Mouse (Mus musculus): ENCODE measurements at regions not wholly inside any gene's neighbourhood (a gene's known extent, or its start where the extent isn't known, plus 50 kb on each side); places are given as distances from the start of the nearest gene placed in this dataset.

DNA sequence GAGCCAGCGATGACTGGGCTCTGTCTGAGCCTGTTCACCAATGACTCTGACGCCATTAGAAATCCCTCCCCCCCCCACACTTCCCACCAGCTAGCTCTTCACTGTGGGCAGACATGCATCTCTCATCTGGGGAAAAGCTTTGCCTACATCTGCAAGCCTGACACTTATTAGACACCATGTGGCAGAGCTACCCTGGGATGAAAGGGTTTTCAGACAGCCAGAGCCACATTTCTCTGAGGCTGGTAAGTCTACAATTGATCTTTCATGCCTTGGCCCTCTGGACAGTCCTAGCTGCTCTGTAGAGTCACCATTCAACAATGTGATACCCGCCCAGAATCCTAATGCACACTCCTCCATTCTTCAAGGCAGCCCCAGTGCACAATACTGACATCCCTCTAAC lies 72.8 kb upstream of the Rgma start:
- H3K9ac ChIP-seq (replicated peaks; ENCODE audit: low read depth) = no peak overlapping the region
- H3K4me3 ChIP-seq (ENCODE audit: low read depth, low read length) = no peak overlapping the region
- no peaks in the 10 kb centered on the region for H3K36me3 ChIP-seq (ENCODE audit: insufficient read depth, low read length)
- WGBS = 70% methylated on average over 3 of the region's 3 CpGs
- H3K9me3 ChIP-seq (ENCODE audit: low read length) = no peaks in the 10 kb centered on the region
- ATAC-seq = no peak
- H3K4me2 ChIP-seq (replicated peaks; ENCODE audit: low read depth, low read length) = no peak overlapping the region
- TF ChIP-seq EP300 (IDR thresholded peaks at IDR 0.05) (no peak), CTCF (IDR thresholded peaks at IDR 0.05) (no peak)
- no peak overlapping the region for H3K27ac ChIP-seq (ENCODE audit: low read length)
- no peaks in the 10 kb centered on the region for H3K4me1 ChIP-seq (ENCODE audit: insufficient read depth, low read depth, low read length)
- DNase-seq (ENCODE audit: low spot score) = no peak
- no peaks in the 10 kb centered on the region for H3K27me3 ChIP-seq (replicated peaks; ENCODE audit: insufficient read depth, low read length)

DNA sequence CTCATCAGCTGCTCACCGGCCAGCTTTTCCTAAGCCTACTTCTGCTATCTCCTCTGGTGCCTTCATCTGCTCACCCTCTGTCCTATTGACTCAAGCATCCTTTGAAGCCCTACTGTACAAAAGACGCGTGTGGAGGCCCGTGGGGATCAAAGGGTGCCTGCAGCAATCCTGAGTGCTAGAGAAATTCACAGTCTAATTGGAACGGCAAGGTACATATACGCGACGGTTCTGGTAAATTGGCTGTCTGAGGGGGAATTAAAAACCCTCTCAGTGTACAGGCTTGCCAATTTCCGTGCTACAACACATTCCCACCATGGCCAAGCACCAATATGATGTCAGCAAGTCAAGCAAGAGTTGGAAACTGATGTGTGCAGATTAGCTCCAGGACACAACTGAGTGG lies 71.5 kb upstream of the Rgma start:
- no peak for DNase-seq (ENCODE audit: low spot score)

GRCm38 (mm10) chr7:73304799-73305198 lies 70.5 kb upstream of the Rgma start:
- ATAC-seq (no peak), DNase-seq (ENCODE audit: low spot score) (no peak)
- TF ChIP-seq CTCF (IDR thresholded peaks at IDR 0.05) (no peak), EP300 (IDR thresholded peaks at IDR 0.05) (no peak)
- no peaks in the 10 kb centered on the region for H3K9me3 ChIP-seq (ENCODE audit: low read length)
- WGBS = 43% methylated on average over 9 of the region's 9 CpGs
- H3K4me2 ChIP-seq (replicated peaks; ENCODE audit: low read depth, low read length) = no peak overlapping the region
- H3K4me3 ChIP-seq (ENCODE audit: low read depth, low read length) = no peak overlapping the region
- H3K27me3 ChIP-seq (replicated peaks; ENCODE audit: insufficient read depth, low read length) = no peaks in the 10 kb centered on the region
- H3K9ac ChIP-seq (replicated peaks; ENCODE audit: low read depth) = no peak overlapping the region
- no peak overlapping the region for H3K27ac ChIP-seq (ENCODE audit: low read length)
- H3K4me1 ChIP-seq (ENCODE audit: insufficient read depth, low read depth, low read length) = no peaks in the 10 kb centered on the region
- H3K36me3 ChIP-seq (ENCODE audit: insufficient read depth, low read length) = no peaks in the 10 kb centered on the region

More for the DNA sequence above, 71.5 kb upstream of the Rgma start:
- Histone ChIP-seq H3K27me3 (replicated peaks; ENCODE audit: insufficient read depth, low read length) (no peaks in the 10 kb centered on the region), H3K36me3 (ENCODE audit: insufficient read depth, low read length) (no peaks in the 10 kb centered on the region), H3K4me1 (ENCODE audit: insufficient read depth, low read depth, low read length) (no peaks in the 10 kb centered on the region), H3K27ac (ENCODE audit: low read length) (no peak overlapping the region), H3K9me3 (ENCODE audit: low read length) (no peaks in the 10 kb centered on the region), H3K4me3 (ENCODE audit: low read depth, low read length) (no peak overlapping the region), H3K4me2 (replicated peaks; ENCODE audit: low read depth, low read length) (no peak overlapping the region), H3K9ac (replicated peaks; ENCODE audit: low read depth) (no peak overlapping the region)
- 50% methylated on average over 9 of the region's 9 CpGs for WGBS
- no peak for ATAC-seq
- no peak for TF ChIP-seq EP300 (IDR thresholded peaks at IDR 0.05)

DNA sequence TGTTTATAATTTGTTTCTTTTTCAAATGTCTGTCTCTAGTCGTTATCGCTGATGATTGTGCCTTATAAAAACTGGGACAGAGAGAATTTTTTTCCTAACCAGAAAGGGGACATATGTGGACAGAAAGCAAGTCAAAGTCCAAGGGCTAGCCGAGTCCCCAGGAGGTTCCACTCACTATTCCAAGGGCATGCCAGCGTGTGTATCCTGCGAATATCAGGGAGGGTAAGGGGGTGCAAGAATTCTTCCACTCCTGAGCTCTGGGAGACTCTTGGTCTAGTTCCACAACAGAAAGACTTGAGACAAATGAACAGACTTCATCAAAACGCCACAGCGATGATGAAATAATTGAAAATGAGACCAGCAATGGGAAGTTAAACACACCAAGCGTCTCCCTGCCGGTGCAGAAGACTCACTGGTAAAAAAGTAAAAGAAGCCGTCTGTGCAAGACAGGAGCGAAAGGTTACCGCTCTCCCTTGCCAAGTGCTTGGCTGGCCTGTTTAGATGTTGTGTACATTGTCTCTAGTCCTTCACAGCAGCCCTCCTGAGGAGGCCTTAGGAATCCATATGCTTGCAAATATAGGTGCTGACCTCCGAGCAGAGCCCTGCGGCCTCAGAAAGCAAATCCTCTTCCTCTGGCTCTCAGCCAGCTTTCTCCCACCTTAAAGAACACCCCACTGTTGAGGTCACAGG lies 69.9 kb upstream of the Rgma start:
- TF ChIP-seq CTCF (IDR thresholded peaks at IDR 0.05) = no peak
- TF ChIP-seq EP300 (IDR thresholded peaks at IDR 0.05) = no peak
- Histone ChIP-seq H3K9ac (replicated peaks; ENCODE audit: low read depth) (no peak overlapping the region), H3K4me3 (ENCODE audit: low read depth, low read length) (no peak overlapping the region), H3K36me3 (ENCODE audit: insufficient read depth, low read length) (no peaks in the 10 kb centered on the region), H3K27me3 (replicated peaks; ENCODE audit: insufficient read depth, low read length) (no peaks in the 10 kb centered on the region), H3K4me1 (ENCODE audit: insufficient read depth, low read depth, low read length) (no peaks in the 10 kb centered on the region), H3K4me2 (replicated peaks; ENCODE audit: low read depth, low read length) (0 out of 2 replicates have a peak overlapping the region, but pooled peaks have one; percentile 8), H3K9me3 (ENCODE audit: low read length) (no peaks in the 10 kb centered on the region), H3K27ac (ENCODE audit: low read length) (no peak overlapping the region)
- WGBS = 20% methylated on average over 14 of the region's 14 CpGs
- ATAC-seq = no peak
- peak; percentile 7 for DNase-seq (ENCODE audit: low spot score)

DNA sequence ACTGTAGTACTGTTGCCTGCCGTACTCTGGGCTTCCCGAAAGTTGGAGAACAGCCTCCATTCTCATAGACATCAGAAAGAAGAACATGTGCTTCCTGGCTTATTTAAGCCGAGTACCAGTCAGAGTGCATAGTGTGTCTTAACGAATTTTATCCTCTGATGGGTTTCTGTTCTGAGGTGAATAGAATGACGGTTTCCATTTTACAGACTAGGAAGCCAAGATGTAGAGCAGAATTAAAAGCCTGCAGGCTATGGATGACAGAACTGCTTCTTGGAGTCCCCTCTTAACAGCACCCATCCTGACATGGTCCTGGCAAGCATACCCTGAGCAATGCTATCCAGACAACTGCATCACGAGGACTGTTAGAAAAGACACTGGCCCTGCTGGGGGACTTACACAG lies 69.0 kb upstream of the Rgma start:
- 70% methylated on average over 6 of the region's 6 CpGs for WGBS
- Histone ChIP-seq H3K4me2 (replicated peaks; ENCODE audit: low read depth, low read length) (no peak overlapping the region), H3K9ac (replicated peaks; ENCODE audit: low read depth) (no peak overlapping the region), H3K4me1 (ENCODE audit: insufficient read depth, low read depth, low read length) (no peaks in the 10 kb centered on the region), H3K36me3 (ENCODE audit: insufficient read depth, low read length) (no peaks in the 10 kb centered on the region), H3K27me3 (replicated peaks; ENCODE audit: insufficient read depth, low read length) (no peaks in the 10 kb centered on the region), H3K27ac (ENCODE audit: low read length) (no peak overlapping the region), H3K9me3 (ENCODE audit: low read length) (no peaks in the 10 kb centered on the region), H3K4me3 (ENCODE audit: low read depth, low read length) (no peak overlapping the region)
- ATAC-seq (no peak), DNase-seq (ENCODE audit: low spot score) (no peak)
- TF ChIP-seq EP300 (IDR thresholded peaks at IDR 0.05) (no peak), CTCF (IDR thresholded peaks at IDR 0.05) (no peak)

DNA sequence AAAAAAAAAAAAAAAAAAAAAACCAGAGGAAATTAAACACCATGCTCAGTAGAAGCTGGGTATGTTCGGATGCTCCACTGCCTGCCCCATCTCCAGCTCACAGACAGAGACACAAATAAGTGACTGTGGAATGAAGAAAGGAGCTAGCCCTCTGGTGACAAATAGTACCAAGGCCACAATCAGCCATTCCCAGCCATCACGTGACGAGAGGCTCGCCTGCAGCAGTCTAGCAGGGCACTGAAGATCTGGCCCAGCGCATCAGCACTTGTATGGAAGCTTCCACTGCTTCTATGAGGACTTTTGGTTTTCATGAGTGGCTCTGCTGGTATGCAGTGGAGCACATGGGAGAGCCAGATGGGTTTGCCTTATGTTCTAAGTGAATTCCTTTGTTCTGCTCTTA lies 68.6 kb upstream of the Rgma start:
- ATAC-seq (no peak), DNase-seq (ENCODE audit: low spot score) (no peak)
- no peak overlapping the region for H3K27ac ChIP-seq (ENCODE audit: low read length)
- H3K4me2 ChIP-seq (replicated peaks; ENCODE audit: low read depth, low read length) = no peak overlapping the region
- no peaks in the 10 kb centered on the region for H3K36me3 ChIP-seq (ENCODE audit: insufficient read depth, low read length)
- no peaks in the 10 kb centered on the region for H3K4me1 ChIP-seq (ENCODE audit: insufficient read depth, low read depth, low read length)
- no peak overlapping the region for H3K9ac ChIP-seq (replicated peaks; ENCODE audit: low read depth)
- no peak for TF ChIP-seq EP300 (IDR thresholded peaks at IDR 0.05)
- TF ChIP-seq CTCF (IDR thresholded peaks at IDR 0.05) = no peak
- H3K27me3 ChIP-seq (replicated peaks; ENCODE audit: insufficient read depth, low read length) = no peaks in the 10 kb centered on the region
- H3K9me3 ChIP-seq (ENCODE audit: low read length) = no peaks in the 10 kb centered on the region
- no peak overlapping the region for H3K4me3 ChIP-seq (ENCODE audit: low read depth, low read length)
- 71% methylated on average over 5 of the region's 5 CpGs for WGBS
